Mouse (Mus musculus): Measurements from ENCODE around the gene Gm9573. TPM values are rescaled to one million over a fixed set of nuclear protein-coding genes. Genes with fewer than 3 reads are reported as not detected.
A peak's percentile ranks its signal among the peaks of the same experiment; 100 is the strongest.

The Gm9573 gene
- polyA plus RNA-seq, 1 experiment, result not detected

DNA sequence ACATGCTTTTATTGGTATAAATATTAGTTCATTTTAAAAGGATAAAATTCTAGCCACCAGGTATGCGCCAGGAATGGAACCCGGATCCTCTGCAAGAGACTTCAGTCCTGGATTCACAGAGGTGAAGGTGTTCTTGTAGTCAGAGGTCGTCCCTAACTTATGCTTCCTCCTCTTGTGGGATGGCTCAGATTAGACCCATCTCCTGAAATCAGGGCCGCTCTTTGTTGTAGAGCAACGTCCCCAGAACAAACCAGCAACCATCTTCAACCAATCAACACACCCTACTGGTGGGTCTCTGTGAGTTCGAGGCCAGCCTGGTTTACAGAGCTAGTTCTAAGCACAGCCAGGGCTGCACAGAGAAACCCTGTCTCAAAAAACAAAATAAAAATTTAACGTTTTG lies 32.0 kb downstream of the Gm9573 start:
- Histone ChIP-seq H3K4me1 (ENCODE audit: control insufficient read depth, insufficient read depth, low read length) (peaks cover 12% of the 10 kb centered on the region), H3K4me3 (ENCODE audit: control insufficient read depth, low read depth, low read length) (no peak overlapping the region), H3K27me3 (ENCODE audit: control insufficient read depth, insufficient read depth, low read length) (0 out of 2 replicates have a peak, but pooled peaks cover 2% of the 10 kb centered on the region), H3K36me3 (ENCODE audit: control insufficient read depth, insufficient read depth, low read length) (no peaks in the 10 kb centered on the region), H3K27ac (ENCODE audit: control insufficient read depth, insufficient read depth, low read depth, low read length) (no peak overlapping the region)
- TF ChIP-seq CTCF (IDR thresholded peaks at IDR 0.05; ENCODE audit: control insufficient read depth, insufficient read depth, insufficient replicate concordance, low read depth, low read length), result no peak
- no peak for TF ChIP-seq POLR2A (IDR thresholded peaks at IDR 0.05; ENCODE audit: control insufficient read depth, low read depth, low read length)

DNA sequence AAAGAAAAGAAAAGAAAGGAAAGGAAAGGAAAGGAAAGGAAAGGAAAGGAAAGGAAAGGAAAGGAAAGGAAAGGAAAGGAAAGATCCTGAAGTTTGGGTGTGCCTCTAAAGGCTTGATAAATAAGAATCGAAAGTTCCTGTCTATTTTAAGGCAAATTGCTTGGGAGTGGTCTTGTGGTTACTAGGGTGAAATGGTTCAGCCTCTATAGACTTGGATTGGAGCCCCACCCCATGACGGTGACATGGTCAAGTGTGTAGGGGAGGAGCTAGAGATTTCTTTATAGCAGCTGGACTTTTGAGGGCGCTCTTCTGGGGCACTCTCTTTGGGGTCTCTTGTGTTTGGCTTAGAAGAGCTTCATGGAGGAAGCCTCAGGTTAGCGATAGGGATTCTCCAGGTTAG lies 32.7 kb downstream of the Gm9573 start:
- Histone ChIP-seq H3K27me3 (ENCODE audit: control insufficient read depth, insufficient read depth, low read length) (0 out of 2 replicates have a peak, but pooled peaks cover 2% of the 10 kb centered on the region), H3K36me3 (ENCODE audit: control insufficient read depth, insufficient read depth, low read length) (no peaks in the 10 kb centered on the region), H3K4me3 (ENCODE audit: control insufficient read depth, low read depth, low read length) (no peak overlapping the region), H3K4me1 (ENCODE audit: control insufficient read depth, insufficient read depth, low read length) (peaks cover 12% of the 10 kb centered on the region), H3K27ac (ENCODE audit: control insufficient read depth, insufficient read depth, low read depth, low read length) (no peak overlapping the region)
- TF ChIP-seq POLR2A (IDR thresholded peaks at IDR 0.05; ENCODE audit: control insufficient read depth, low read depth, low read length), result no peak
- no peak for TF ChIP-seq CTCF (IDR thresholded peaks at IDR 0.05; ENCODE audit: control insufficient read depth, insufficient read depth, insufficient replicate concordance, low read depth, low read length)

DNA sequence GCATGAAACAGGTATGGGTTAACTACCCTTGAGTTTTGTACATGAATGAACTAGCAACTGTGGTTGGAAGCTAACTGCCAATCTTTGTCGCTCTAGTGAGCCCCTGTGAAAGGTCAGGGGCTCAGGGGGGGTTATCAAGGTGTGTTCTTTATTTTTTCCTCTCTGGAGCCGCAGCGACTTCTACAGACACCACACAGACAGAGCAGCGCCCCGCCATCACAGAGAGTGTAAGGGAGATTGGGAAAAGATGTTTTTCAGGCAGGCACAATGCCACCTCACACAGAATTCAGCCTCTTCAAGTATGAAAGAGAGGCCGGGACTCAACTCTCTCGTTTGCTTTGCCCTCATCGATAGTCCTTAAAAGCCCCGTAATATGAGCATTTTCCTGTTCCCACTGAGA lies 34.3 kb downstream of the Gm9573 start:
- TF ChIP-seq CTCF (IDR thresholded peaks at IDR 0.05; ENCODE audit: control insufficient read depth, insufficient read depth, insufficient replicate concordance, low read depth, low read length) (no peak), POLR2A (IDR thresholded peaks at IDR 0.05; ENCODE audit: control insufficient read depth, low read depth, low read length) (no peak)
- 0 out of 2 replicates have a peak, but pooled peaks cover 2% of the 10 kb centered on the region for H3K27me3 ChIP-seq (ENCODE audit: control insufficient read depth, insufficient read depth, low read length)
- no peaks in the 10 kb centered on the region for H3K36me3 ChIP-seq (ENCODE audit: control insufficient read depth, insufficient read depth, low read length)
- H3K27ac ChIP-seq (ENCODE audit: control insufficient read depth, insufficient read depth, low read depth, low read length), result no peak overlapping the region
- peaks cover 12% of the 10 kb centered on the region for H3K4me1 ChIP-seq (ENCODE audit: control insufficient read depth, insufficient read depth, low read length)
- H3K4me3 ChIP-seq (ENCODE audit: control insufficient read depth, low read depth, low read length), result peak overlapping the region; percentile 4

DNA sequence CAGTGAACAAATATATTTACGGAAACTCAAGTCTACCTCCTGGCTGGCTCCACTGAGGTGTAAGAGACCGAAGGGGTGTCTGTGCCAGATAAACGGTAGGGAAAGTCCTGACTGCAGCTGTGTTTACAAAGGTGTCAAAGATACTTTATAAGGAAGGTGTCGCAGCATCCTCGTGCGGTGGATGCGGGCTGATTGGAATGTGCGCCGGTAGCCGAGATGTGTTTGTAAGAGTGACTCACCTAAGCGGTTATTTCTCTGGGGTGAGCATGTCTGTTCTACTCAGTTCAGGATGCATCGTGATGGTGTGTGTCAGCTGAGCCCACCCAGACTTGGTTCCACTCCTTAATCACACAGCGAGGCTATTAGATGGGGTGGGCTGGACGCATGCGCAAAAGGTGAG lies 34.7 kb downstream of the Gm9573 start:
- peaks cover 12% of the 10 kb centered on the region for H3K4me1 ChIP-seq (ENCODE audit: control insufficient read depth, insufficient read depth, low read length)
- 0 out of 2 replicates have a peak, but pooled peaks cover 2% of the 10 kb centered on the region for H3K27me3 ChIP-seq (ENCODE audit: control insufficient read depth, insufficient read depth, low read length)
- H3K4me3 ChIP-seq (ENCODE audit: control insufficient read depth, low read depth, low read length), result peak overlapping the region; percentile 4
- no peaks in the 10 kb centered on the region for H3K36me3 ChIP-seq (ENCODE audit: control insufficient read depth, insufficient read depth, low read length)
- no peak overlapping the region for H3K27ac ChIP-seq (ENCODE audit: control insufficient read depth, insufficient read depth, low read depth, low read length)
- TF ChIP-seq CTCF (IDR thresholded peaks at IDR 0.05; ENCODE audit: control insufficient read depth, insufficient read depth, insufficient replicate concordance, low read depth, low read length), result no peak

DNA sequence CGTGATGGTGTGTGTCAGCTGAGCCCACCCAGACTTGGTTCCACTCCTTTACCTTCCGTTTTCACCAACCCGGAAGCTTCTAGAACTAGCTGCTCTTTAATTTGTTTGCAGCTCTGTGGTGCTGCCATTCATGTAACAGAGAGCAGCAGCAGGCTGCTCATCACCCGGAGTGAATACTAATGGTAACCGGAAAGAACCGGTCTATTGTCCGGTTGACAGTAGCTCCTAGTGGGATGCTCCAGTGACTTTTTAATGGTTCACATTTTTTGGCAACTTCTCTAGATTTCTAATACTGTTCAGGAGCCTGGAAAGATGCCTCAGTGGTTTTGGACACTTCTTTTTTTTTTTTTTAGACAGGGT lies 35.2 kb downstream of the Gm9573 start:
- H3K27ac ChIP-seq (ENCODE audit: control insufficient read depth, insufficient read depth, low read depth, low read length), result no peak overlapping the region
- 0 out of 2 replicates have a peak, but pooled peaks cover 2% of the 10 kb centered on the region for H3K27me3 ChIP-seq (ENCODE audit: control insufficient read depth, insufficient read depth, low read length)
- no peak for TF ChIP-seq CTCF (IDR thresholded peaks at IDR 0.05; ENCODE audit: control insufficient read depth, insufficient read depth, insufficient replicate concordance, low read depth, low read length)
- no peak for TF ChIP-seq POLR2A (IDR thresholded peaks at IDR 0.05; ENCODE audit: control insufficient read depth, low read depth, low read length)

DNA sequence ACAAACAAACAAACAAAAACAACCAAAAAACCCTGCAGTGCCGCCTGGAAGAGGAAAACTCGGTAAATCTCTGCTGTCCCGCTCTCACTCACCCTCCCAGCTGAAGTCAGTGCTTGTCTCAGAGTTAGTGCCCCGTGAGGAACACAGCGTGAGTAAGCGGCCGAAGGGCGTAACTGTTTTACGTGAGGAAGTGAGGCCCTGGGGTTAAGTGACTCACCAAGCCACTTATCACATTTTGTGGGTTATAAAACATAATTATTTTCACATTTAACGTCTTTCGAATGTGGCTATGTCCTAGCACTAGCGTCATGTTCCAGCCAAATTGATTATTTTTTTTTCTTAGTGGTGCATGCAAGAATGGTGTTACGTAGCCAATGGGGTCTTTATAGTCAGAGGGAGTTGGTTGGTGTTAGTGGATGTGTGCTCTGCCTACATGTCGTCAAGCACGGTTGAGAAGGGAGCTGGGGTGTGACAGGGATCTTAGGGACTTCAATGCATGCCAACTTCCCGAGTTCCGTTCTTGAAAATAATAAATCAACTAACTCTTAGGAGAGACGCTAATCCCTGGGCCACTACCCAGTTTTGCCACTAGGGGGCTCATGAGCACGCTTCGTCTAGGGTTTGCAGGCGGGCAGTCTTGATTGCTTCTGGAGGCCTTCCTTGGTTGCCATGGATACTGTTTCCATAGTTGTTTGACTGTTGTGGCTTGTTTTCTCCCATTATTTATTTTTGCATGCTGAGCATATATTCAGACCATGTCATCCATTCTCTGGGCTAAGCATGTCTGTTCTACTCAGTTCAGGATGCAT lies 35.8 kb downstream of the Gm9573 start:
- no peak overlapping the region for H3K27ac ChIP-seq (ENCODE audit: control insufficient read depth, insufficient read depth, low read depth, low read length)
- peak; percentile 88 for TF ChIP-seq CTCF (IDR thresholded peaks at IDR 0.05; ENCODE audit: control insufficient read depth, insufficient read depth, insufficient replicate concordance, low read depth, low read length)
- TF ChIP-seq POLR2A (IDR thresholded peaks at IDR 0.05; ENCODE audit: control insufficient read depth, low read depth, low read length), result no peak

More for the DNA sequence above, 35.2 kb downstream of the Gm9573 start:
- Histone ChIP-seq H3K4me1 (ENCODE audit: control insufficient read depth, insufficient read depth, low read length) (peaks cover 12% of the 10 kb centered on the region), H3K4me3 (ENCODE audit: control insufficient read depth, low read depth, low read length) (peak overlapping the region; percentile 53), H3K36me3 (ENCODE audit: control insufficient read depth, insufficient read depth, low read length) (no peaks in the 10 kb centered on the region)

DNA sequence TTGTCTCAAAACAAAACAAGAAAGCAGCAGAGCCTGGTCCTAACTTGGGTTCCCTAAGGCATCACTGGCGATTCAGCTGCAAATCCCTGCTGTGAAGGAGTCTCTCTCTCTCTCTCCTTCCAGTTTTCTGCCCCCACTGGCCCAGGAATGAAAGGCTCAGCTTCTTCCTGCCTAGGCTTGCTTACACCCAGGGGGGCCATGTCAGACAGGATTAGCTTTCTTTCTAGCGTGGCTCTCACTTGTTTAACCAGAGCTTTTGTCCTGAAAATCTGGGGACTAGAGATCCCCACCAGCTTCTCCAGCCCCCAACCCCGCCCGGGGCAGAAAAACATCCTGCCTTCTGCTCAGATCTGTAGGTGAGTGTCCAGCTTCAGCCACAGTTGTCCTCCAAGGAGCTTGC lies 38.0 kb downstream of the Gm9573 start:
- no peak overlapping the region for H3K4me3 ChIP-seq (ENCODE audit: control insufficient read depth, low read depth, low read length)
- no peaks in the 10 kb centered on the region for H3K36me3 ChIP-seq (ENCODE audit: control insufficient read depth, insufficient read depth, low read length)
- H3K27ac ChIP-seq (ENCODE audit: control insufficient read depth, insufficient read depth, low read depth, low read length), result no peak overlapping the region
- peaks cover 12% of the 10 kb centered on the region for H3K4me1 ChIP-seq (ENCODE audit: control insufficient read depth, insufficient read depth, low read length)
- TF ChIP-seq CTCF (IDR thresholded peaks at IDR 0.05; ENCODE audit: control insufficient read depth, insufficient read depth, insufficient replicate concordance, low read depth, low read length) (no peak), POLR2A (IDR thresholded peaks at IDR 0.05; ENCODE audit: control insufficient read depth, low read depth, low read length) (no peak)
- H3K27me3 ChIP-seq (ENCODE audit: control insufficient read depth, insufficient read depth, low read length), result 0 out of 2 replicates have a peak, but pooled peaks cover 2% of the 10 kb centered on the region

More for the DNA sequence above, 35.8 kb downstream of the Gm9573 start:
- 0 out of 2 replicates have a peak, but pooled peaks cover 2% of the 10 kb centered on the region for H3K27me3 ChIP-seq (ENCODE audit: control insufficient read depth, insufficient read depth, low read length)
- no peaks in the 10 kb centered on the region for H3K36me3 ChIP-seq (ENCODE audit: control insufficient read depth, insufficient read depth, low read length)
- peaks cover 12% of the 10 kb centered on the region for H3K4me1 ChIP-seq (ENCODE audit: control insufficient read depth, insufficient read depth, low read length)
- peak overlapping the region; percentile 53 for H3K4me3 ChIP-seq (ENCODE audit: control insufficient read depth, low read depth, low read length)
